Mouse (Mus musculus) kidney, adult 2 months (tissue): ENCODE results near the gene Samd7. TPM values are rescaled to one million over a fixed set of nuclear protein-coding genes. Genes with fewer than 3 reads are reported as not detected.
A peak's percentile ranks its signal among the peaks of the same experiment; 100 is the strongest.

ENCODE experiments used
- DNase-seq: peaks from one replicate; pipeline ENCODE4 v3.0.0; 2021
- H3K27ac ChIP-seq: fragments of 200-500 bp; 2 replicates; pipeline ENCODE4 v1.5.1; 2012; ENCODE audit warnings: low read depth, low read length, control low read depth, inconsistent platforms; ENCODE audit not compliant: insufficient read depth
- H3K27me3 ChIP-seq: fragments of 200-500 bp; replicated peaks from 2 replicates; pipeline ENCODE4 v1.6.1; 2012; ENCODE audit warnings: mild to moderate bottlenecking, moderate library complexity, low read length, inconsistent platforms; ENCODE audit not compliant: control insufficient read depth, insufficient read depth
- H3K36me3 ChIP-seq: fragments of 200-500 bp; 2 replicates; pipeline ENCODE4 v1.6.1; 2012; ENCODE audit warnings: mild to moderate bottlenecking, moderate library complexity, low read length, inconsistent platforms; ENCODE audit not compliant: control insufficient read depth, insufficient read depth
- H3K4me1 ChIP-seq: fragments of 200-500 bp; 2 replicates; pipeline ENCODE4 v1.6.1; 2011; ENCODE audit warnings: low read length; ENCODE audit not compliant: control insufficient read depth, insufficient read depth
- H3K4me3 ChIP-seq: fragments of 200-500 bp; 2 replicates; pipeline ENCODE4 v1.5.1; 2011; ENCODE audit warnings: mild to moderate bottlenecking, low read depth, low read length, control low read depth; ENCODE audit not compliant: insufficient read depth
- CTCF ChIP-seq: fragments of 200-500 bp; conservative IDR thresholded peaks from 2 replicates; pipeline ENCODE4 v1.5.1; 2011; ENCODE audit warnings: low read depth, mild to moderate bottlenecking, control low read depth, low read length, moderate library complexity, mixed read lengths; ENCODE audit not compliant: insufficient read depth, insufficient read length
- POLR2A ChIP-seq: fragments of 200-500 bp; IDR thresholded peaks from one replicate; pipeline ENCODE4 v1.6.1; 2011; ENCODE audit warnings: low read depth, low read length, control low read depth
- WGBS: fragments of 180-500 bp; shearing (Covaris S2); methylation state at CpG from one replicate; pipeline ENCODE4 v1.1.7; 2018; 5-methylcytosine and 5-hydroxymethylcytosine counted together
- polyA plus RNA-seq: library from polyadenylated mRNA; depleted of rRNA; stranded (reverse); fragments of >200 nt; gene quantifications from 2 replicates; pipeline ENCODE4 v1.2.3, GENCODE M21; 2012

Gene Samd7
- polyA plus RNA-seq, 1 experiment: not detected

- 32% methylated on average over 1 of the region's 1 CpGs for WGBS
- no peak for TF ChIP-seq CTCF
- no peak for TF ChIP-seq POLR2A
- DNase-seq: peak; percentile 66
- H3K27me3 ChIP-seq: no peaks in the 10 kb centered on the region
- no peak overlapping the region for H3K27ac ChIP-seq
- H3K4me1 ChIP-seq: peaks cover 11% of the 10 kb centered on the region
- no peaks in the 10 kb centered on the region for H3K36me3 ChIP-seq
- H3K4me3 ChIP-seq: no peak overlapping the region
Measured at GRCm38 (mm10) chr3:30713334-30713733, 32.8 kb upstream of the Samd7 start.

DNA sequence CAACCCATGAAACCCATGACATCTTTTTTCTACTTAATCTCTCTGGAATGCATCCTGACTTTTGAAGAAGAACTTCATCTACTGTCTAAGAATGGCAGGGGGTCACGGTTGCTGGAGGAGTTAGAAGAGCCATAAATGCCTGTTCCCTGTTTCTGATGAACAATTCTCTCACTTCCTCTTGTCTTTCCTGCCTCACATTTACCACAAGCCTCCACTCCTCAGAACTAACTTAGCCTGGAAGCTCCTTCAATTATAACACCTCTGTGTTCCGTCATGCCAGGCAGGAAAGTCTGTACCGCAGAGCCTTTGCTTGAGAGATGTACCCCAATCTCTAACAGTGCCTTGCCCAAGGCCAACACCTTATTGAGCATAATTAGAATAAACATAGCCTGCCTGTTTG lies 27.4 kb upstream of the Samd7 start:
- peaks cover 4% of the 10 kb centered on the region; the same call in 1 of the 2 replicates for H3K4me1 ChIP-seq
- 87% methylated on average over 3 of the region's 3 CpGs for WGBS
- no peak for TF ChIP-seq CTCF
- no peak for TF ChIP-seq POLR2A
- H3K27ac ChIP-seq: no peak overlapping the region
- no peaks in the 10 kb centered on the region for H3K27me3 ChIP-seq
- no peak for DNase-seq
- H3K4me3 ChIP-seq: no peak overlapping the region
- no peaks in the 10 kb centered on the region for H3K36me3 ChIP-seq

DNA sequence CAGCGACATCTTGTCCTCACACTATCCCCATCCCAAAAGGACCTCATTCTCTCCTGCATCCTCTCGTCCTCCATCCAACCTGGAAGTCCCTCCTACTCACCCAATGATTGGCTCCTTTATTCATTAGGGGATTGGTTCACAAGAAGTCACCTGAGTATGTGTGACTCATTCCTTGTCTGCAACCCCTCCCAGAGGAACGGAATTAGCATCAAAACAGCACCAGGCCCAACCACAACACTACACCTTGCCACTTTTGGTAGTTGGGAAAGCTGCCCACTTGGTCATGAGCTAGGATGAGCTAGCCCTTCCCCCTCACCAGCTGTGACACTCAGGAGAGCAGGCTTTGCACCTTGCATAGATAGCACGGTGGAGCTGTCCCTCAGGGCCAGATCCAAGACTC lies 24.1 kb upstream of the Samd7 start:
- no peak for TF ChIP-seq POLR2A
- no peak for TF ChIP-seq CTCF
- H3K4me1 ChIP-seq: no peaks in the 10 kb centered on the region
- no peak overlapping the region for H3K27ac ChIP-seq
- H3K27me3 ChIP-seq: no peaks in the 10 kb centered on the region
- no peak for DNase-seq
- no peak overlapping the region for H3K4me3 ChIP-seq
- WGBS: 87% methylated on average over 4 of the region's 4 CpGs
- no peaks in the 10 kb centered on the region for H3K36me3 ChIP-seq

DNA sequence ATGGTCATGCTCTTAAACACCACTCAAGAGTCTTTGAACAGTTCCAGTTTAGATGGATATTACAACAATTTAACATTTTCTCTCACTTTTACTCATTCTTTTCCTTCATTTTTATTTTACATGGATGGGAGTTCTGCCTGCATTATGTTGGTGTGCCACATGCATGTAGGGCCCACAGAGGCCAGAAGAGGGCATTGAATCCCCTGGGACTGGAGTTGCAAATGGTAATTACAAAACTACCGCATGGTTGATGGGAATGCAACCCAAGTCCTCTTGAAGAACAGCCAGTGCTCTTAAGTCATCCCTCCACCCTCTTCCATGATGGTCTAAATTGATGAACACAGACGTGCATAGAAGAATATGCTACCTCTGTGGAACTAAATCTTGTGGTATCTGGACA lies 23.6 kb upstream of the Samd7 start:
- Histone ChIP-seq H3K27me3 (no peaks in the 10 kb centered on the region), H3K27ac (no peak overlapping the region), H3K4me1 (no peaks in the 10 kb centered on the region), H3K36me3 (no peaks in the 10 kb centered on the region), H3K4me3 (no peak overlapping the region)
- 85% methylated on average over 2 of the region's 2 CpGs for WGBS
- no peak for TF ChIP-seq POLR2A
- no peak for TF ChIP-seq CTCF
- DNase-seq: no peak

DNA sequence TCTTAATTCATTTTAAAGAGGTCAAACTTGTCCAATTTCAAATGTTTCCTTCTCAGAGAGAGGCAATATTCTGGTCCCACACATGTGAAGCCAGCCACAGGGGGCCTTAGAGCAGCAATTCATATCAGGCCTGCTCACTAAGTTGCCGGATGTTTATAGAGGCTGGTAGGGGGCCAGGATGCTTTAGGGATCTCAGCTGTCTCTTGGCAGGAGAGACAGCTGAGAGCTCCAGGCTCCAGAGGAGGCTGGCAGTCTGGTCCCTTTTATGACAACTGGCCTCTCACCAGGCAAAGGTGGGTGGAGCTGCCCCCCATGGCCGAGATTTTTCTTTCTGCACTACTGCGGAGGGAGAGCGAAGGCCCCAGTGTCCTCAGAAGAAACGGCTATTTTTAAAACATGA lies 22.9 kb upstream of the Samd7 start:
- H3K4me3 ChIP-seq: no peak overlapping the region
- H3K4me1 ChIP-seq: no peaks in the 10 kb centered on the region
- H3K27me3 ChIP-seq: no peaks in the 10 kb centered on the region
- H3K27ac ChIP-seq: no peak overlapping the region
- TF ChIP-seq POLR2A (no peak), CTCF (no peak)
- no peak for DNase-seq
- 64% methylated on average over 5 of the region's 5 CpGs for WGBS
- no peaks in the 10 kb centered on the region for H3K36me3 ChIP-seq

DNA sequence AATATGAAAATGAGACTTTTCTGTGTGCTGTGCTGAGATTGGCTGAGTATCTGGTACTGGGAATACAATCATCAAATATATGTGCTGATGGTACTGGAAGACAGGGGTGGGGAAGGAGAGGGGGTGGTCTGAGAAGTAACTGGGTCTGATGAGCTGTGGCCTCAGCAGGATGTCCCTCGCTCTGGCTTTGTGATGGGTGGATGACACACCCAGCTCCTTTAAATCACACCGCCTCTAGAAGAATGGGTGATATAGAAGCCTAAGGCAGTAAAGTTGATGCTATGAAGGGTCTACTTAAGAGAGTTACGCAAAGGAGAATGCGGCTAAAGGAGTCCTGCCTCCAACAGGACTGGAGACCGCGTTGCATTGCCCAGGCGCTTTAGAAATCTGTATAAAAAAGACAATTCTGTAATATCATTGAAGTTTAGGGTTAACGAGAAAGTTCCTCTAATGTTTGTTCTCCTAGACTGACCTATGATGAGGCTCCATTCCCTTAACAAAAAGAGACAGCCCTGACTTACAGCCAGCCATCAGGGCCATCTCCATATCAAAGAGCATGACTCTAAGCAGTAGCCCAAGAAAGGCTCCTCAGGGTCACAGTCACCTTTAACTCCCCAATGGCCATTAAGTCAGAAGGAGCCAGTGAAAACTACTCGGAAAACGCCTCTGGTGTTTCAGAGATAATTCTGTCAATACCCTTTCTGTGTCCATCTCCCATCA lies 21.8 kb upstream of the Samd7 start:
- H3K4me3 ChIP-seq: no peak overlapping the region
- WGBS: 78% methylated on average over 10 of the region's 10 CpGs
- TF ChIP-seq POLR2A (no peak), CTCF (no peak)
- no peaks in the 10 kb centered on the region for H3K4me1 ChIP-seq
- no peak for DNase-seq
- no peaks in the 10 kb centered on the region for H3K36me3 ChIP-seq
- no peaks in the 10 kb centered on the region for H3K27me3 ChIP-seq
- no peak overlapping the region for H3K27ac ChIP-seq

DNA sequence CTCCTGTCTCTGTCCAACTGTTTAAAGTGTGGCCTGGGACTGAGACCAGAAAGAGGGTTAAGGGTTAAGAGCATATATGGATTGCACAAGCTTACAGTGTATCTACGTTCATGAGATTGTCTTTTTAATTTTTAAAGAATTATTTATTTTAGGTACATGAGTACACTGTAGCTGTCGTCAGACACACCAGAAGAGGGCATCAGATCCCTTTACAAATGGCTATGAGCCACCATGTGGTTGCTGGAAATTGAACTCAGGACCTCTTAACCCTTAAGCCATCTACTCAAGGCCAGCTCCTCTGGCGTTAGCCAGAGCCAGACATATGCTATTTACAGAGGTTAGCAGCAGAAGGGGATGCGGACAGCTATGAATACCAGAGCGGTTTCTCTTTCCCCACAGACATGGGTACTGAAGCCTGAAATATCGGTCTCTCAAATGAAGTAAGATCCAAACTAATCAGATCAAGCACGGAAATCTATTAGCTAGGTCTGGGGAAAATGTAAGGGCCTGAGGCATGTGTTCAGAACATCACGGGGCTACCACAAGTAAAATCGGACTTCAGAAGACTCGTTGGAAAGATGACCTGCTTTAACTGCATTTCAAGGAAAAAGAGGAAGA lies 21.1 kb upstream of the Samd7 start:
- no peak overlapping the region for H3K27ac ChIP-seq
- no peaks in the 10 kb centered on the region for H3K4me1 ChIP-seq
- no peaks in the 10 kb centered on the region for H3K36me3 ChIP-seq
- 73% methylated on average over 10 of the region's 10 CpGs for WGBS
- no peak overlapping the region for H3K4me3 ChIP-seq
- H3K27me3 ChIP-seq: no peaks in the 10 kb centered on the region
- TF ChIP-seq POLR2A: no peak
- TF ChIP-seq CTCF: no peak
- DNase-seq: peak; percentile 29
